Mouse (Mus musculus): Measurements from ENCODE around the gene Asrgl1.
"Not testable (repeated sequence)": the region's sequence is repeated elsewhere in the genome, so short reads cannot be mapped to it uniquely, and the experiment has no call there.

DNA sequence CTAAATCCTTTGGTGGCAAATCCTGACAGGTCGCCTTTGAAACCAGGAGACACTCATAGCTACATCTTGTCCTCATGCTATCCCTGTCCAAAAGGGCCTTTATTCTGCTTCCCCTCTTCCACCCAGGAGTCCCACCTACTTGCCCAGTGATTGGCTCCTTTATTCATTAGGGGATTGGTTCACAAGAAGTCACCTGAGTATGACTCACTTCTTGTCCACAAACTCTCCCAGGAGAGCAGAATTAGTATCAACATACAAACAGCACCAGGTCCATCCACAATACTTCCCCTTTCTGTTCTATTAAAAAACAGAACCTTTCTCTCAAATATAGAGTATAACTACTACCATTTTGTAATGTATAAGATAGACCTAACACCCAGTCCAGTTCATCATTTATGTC, 4.9 kb upstream of the Asrgl1 start:
- not testable (repeated sequence) for TF ChIP-seq POLR2A (IDR thresholded peaks at IDR 0.05; ENCODE audit: borderline replicate concordance, insufficient read depth, low read length); CTCF (IDR thresholded peaks at IDR 0.05; ENCODE audit: borderline replicate concordance, insufficient read depth, low read depth, low read length)
